Mouse (Mus musculus) gastrocnemius, postnatal 25 days (tissue): Measurements from ENCODE around the gene Erich6. TPM values are rescaled to one million over a fixed set of nuclear protein-coding genes. Genes with fewer than 3 reads are reported as not detected.
"Not testable (repeated sequence)": the region's sequence is repeated elsewhere in the genome, so short reads cannot be mapped to it uniquely, and the experiment has no call there.

Experiments used
- DNase-seq: peaks from one replicate; pipeline ENCODE4 v3.0.0; 2022
- total RNA-seq, 2 experiments: library from RNA; stranded (reverse); gene quantifications; 1 replicate in 1 of 2; 2 replicates in 1 of 2; pipeline ENCODE4 v1.2.3; 2021

Gene Erich6
- total RNA-seq, 2 experiments from 2014 or later = not detected

DNA sequence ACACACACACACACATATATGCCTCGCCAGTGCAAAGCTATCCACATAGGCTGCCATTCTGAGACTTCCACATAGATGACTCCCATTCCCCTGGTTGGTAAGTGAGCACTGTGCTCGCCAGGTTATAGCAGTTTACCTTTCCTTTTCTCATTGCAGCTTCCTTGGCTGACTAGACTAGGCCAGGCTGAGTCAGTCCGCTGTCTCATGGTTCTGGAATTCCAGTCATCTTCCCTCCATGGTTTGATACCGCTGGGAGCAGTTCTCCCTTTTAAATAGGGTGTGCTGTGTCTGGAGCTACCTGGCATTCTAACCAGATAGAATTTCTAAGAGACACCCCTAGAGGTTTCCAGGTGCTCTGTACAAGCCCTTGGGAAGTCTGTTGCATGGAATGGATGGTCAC lies 9.2 kb upstream of the Erich6 start:
- no peak for DNase-seq

DNA sequence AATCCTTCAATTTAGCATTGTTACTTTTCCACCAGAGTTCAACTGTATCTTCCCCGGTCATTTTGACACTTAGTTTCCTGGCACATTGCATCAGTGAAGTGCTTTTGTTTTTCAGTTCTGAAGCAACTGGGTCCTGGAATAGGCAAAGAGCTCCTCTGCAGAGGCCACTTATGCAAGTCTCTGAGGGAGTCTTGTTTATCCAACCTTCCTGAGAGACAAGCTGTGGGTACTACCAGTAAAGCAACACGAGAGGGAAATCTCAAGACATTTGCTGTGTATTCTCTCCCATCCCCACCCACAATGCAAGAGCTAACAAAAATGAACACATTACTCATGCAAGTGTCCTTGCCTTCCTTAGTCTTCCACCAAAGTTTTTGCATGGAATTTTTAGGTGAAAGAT lies 5.3 kb downstream of the Erich6 start:
- DNase-seq = no peak

DNA sequence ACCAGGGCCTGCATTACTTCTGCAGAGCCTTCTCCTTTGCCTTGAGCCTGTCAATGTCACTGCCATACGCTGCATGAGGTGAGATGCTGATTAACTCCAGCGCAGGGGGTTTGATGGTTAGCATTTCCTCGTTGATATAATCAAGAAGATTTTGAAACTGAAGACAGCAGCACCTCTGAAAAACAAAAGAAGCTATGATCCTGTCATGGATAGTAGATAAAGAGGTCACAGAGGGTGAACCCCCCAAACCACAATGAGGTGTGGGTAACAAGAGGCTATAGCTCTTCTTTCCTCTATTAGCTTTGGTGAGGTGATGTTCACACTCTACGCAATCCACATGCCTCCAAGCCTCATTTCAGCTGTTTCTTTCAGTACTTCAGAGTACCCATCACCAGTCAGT lies 12.0 kb downstream of the Erich6 start:
- DNase-seq = no peak

DNA sequence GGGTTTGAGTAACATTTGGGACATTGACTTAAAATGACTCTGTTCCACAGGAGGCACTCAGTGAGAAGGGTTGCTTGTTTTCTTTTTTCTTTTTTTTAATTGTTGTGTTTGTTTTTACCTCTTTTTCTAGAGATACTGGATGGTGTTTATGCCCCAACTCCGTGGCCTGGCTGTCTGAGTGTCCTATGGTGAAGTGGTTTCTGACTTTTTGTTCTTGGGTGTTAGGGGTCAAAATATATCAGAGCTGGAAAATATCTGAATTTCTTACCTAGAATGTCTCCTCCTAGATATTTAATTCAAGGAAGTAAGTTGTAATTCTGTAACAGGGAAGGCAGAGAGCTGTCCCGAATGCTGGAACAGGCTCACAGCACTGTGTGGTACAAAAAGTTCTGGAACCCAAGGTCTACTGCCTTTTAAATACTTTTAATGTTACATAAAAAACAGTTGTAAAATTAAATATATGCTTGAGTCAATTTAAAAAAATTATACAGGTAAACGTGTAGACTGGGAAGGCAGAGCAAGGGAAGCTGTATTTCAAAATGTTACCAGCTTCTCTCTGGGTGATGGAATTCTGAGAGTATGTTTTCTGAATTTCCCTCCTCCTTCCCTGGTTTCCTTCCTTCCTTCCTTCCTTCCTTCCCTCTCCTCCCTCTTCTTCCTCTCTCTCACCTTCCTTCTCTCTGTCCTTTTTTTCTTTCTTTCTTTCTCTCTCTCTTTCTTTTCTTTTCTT lies 14.2 kb downstream of the Erich6 start:
- no peak for DNase-seq

DNA sequence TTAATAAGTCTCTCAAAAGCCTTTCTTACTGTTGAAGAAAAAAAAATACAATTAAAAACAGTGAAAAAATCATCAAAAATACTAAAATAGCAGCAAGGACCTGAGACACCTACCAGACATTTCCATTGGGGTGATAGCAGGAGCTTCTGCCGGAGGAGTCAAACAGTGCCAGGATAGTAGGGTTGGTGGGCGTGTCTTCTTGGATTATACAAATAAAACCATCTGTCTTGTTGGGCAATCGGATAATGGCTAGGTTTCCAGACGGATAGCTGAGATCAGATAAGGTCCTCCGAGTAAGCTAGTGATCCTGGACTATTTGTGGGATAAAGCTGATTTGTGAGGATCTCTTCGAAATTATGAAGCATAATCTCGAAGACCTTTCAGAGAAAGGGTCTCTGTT lies 15.9 kb downstream of the Erich6 start:
- DNase-seq = no peak

DNA sequence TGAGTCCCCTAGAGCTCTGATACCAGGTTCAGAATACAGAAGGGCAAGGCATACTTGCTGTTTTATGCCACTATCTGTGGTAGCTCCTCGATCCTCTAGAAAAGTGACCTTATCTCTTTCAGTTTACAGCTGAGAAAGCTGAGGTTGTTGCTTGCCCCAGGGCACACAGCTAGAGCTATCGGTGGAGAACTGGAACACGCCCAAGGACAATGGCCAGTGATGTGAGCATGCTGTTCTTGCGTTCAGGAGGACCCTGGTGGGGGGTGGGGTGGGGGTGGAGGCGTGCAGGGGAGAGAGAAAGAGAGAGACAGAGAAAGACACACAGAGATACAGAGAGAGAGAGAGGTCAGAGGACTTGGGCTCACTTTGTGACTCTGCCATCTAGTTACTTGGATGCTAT lies 27.0 kb downstream of the Erich6 start:
- no peak for DNase-seq

DNA sequence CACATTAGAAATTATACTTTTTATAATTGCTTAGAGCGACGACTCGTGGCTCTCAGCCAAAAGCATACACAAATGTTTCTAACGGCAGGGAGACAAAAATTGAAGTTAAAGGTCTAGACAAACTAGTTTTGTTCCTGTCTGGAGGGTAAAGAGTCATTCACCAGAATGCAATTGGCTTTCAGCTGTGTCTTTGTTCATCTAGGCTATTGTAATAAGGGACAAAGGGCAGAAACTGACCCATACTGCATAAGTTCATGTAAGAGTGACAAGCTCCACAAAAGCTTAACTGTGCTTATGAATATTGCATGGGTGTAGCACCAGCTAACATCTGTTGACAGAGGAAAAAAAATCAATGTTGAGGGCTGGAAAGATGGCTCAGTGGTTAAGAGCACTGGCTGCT lies 28.5 kb downstream of the Erich6 start:
- no peak for DNase-seq

DNA sequence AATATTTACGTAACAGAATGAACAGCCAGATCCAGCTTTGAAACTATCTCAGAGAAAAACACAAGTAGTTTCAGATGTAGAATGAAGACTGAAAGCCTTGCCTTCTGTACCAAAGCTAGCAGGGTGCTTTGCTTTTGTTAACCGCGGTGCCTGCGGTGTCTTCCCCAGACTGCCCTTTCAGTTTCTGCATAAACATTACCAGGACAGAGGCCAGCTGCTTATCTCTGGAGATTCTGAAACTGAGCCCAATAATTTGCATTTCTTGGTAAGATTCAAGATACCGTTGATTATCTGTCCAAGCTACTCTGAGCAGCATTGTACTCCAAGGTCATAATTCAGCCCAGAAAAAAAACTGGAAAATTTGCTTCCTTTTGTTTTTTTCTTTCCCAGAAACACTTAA lies 43.4 kb downstream of the Erich6 start:
- no peak for DNase-seq

DNA sequence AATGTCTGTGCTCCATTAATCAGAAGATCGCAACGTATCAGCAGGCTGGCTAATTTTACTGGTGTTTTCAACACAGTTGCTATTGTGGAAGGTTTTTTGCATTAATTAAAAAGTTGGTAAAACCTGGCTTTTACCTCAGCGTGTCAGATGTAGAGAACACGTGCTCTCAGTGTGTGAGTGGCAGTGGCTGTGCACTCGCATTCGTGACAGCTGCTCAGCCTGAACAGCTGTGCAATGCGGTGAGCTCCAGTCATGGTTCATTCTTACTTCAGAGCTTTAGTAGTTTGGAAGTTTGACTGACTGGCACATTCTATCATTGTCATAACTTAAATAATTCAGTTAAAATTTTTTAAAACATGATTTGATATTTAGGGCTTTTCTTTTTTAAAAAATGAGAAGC lies 44.3 kb downstream of the Erich6 start:
- not testable (repeated sequence) for DNase-seq

DNA sequence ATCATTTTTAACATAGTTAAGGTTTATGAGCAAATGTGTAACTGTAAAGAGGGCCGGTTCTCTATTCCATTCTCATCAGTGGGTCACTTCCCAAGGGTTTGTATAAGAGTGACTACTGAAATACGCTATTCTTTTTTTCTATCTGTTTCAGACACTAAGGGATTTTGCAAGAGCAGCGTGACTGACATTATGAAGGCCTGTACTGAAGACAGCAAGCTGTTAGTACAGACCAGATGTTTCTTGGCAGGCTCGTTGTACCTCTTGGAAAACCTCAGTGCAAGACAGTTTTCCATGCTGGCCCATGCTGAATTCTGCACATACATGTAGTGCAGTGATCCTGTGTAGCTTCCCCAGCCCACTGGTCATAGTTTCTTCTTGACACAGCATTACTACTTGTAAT lies 46.5 kb downstream of the Erich6 start:
- not testable (repeated sequence) for DNase-seq

DNA sequence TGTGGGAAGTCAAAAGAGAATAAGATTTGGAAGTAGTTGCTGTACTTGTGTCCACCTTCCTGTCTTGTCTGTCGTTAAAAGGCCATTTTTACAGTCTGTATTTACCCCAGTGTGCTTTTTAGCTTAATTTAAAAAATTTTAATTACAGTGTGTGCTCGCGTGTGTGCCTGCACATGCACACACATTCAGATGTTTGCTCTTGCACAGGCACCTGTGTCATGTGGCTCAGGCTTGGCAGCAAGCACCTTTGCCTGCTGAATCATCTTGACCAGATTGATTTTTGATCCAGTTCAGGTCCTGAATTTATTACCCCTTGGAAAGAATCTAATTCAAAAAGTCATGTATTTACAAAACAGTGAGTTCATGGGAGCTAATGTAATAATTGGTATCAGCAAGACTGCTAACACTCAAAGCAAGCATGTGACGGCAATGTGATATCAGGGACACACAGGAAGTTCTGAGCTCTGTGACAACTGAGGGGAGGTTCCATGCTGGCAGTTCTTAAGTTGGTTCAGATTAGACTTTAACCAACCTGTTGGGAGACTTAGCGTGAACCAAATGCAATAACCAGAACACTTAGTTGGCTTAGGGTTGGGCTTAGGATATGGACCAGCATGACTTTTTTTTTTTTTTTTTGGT lies 54.1 kb downstream of the Erich6 start:
- no peak for DNase-seq

DNA sequence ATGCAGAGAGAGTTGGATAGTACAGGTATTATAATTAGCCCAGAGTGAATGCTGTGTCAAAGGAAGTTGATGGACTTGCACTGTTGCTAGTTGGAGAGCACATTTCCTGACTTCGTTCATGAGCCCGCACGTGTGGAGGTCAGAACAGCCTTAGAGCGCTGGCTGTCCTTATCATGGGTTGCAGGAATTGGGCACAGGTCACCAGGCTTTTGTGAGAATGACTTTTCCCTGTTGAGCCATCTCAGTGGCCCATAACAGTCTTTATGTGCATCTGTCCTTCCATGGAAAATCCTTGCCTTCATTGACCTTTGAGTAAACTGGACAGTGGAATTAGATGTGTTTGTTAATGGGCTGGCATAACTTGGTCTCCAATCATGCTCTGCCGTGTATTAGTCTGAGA lies 54.7 kb downstream of the Erich6 start:
- DNase-seq = no peak

DNA sequence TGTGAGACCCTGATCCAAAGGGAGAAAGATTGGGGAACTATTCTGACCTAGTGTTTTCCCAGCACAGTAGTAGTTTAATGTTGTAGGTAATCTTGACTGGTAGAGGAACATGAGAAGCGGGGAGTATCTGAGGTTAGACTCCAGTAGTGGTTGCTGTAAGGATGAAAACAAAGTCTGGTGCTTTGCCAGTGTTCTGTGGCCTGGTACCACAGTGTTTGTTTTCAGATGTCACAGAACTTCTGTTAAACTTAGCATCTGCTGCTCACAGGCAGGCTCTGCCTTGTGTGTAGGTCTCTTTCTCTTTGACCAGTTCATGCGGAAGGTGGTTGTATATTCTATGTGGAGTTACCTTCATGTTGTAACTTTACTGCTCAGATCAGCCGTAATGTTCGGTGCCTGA lies 55.5 kb downstream of the Erich6 start:
- DNase-seq = no peak

DNA sequence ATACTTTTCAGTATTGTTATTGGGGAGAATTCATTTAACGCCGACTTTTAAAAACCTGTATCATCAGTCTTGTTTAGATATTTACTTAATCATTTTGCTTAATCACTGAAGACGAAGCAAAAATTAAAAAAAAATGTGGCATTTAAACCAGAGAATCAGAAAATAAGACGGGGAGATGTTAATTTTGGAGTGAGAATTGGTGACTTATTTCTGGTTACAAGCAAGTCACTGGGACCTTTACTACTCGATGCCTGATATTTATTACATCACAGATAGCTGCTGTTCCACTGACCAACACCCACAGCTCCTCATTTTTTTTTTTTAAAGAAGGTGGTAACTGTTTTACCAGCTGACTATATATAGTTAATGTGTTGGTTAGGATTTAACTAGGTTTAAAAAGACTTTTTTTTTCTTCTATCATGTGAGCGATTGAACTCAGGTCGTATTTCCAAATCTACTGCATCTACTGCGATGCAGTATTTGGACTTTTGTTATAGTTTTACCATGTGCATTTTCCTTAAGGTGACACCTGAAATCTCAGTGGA lies 59.4 kb downstream of the Erich6 start:
- no peak for DNase-seq

DNA sequence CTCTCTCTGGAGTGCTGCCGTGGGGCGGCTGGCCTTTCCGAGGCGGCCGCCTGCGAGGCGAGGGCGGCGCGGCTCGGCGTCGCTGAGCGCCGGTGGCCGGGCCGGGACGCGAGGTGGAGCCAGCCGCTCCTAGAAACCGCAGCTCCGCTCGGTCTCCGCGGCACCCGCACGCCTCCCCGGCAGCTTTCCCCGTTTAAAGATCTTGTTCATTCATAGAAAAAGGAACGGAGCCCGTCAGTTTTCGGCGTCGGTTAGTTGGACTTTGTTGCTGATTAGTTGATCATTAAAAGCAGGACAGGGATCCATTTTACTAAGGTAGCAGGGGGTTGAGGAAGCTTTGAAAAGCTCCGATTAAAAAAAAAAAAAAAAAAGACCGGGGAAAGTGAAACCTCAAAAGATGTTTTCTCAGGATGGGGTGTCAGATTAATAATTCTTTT lies 59.9 kb downstream of the Erich6 start:
- DNase-seq = no peak

DNA sequence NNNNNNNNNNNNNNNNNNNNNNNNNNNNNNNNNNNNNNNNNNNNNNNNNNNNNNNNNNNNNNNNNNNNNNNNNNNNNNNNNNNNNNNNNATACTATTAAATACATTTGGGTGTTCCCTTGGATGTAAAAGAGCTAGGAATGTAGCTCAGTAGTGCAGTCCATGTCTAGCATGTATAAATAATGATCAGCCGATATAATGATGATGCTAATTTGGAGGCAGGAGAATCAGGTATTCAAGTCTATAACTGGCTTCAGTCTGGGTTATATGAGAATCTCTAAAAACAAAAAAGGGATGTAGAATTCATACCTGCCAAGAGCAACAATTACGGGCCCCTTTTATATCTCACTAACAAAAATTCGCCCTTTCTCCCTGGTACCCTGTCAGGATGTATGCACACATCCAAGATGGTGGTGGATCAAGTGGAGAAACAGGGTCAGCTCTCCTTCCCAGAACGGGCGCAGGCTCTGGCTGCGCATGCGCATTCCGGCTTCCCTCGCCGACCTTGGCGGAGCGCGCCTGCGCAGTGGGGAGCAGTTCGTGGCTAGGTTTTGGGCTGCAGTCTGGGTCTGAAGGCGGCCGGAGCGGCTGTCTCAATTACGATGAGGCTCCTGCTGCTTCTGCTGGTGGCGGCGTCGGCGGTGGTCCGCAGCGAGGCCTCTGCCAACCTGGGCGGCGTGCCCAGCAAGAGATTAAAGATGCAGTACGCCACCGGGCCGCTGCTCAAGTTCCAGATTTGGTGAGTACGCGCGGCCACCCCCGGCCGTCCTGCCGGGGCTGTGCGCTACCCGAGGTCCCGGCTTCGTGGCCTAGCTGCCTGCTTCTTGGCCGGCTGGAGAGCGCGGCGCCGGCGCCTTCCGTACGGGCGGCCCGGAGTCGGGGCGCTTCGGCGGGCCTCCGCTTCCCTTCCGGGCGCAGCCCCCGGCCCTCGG lies 60.6 kb downstream of the Erich6 start, which contains the start of gene Selenot:
Gene Selenot, plus strand, starts transcription at position 500 of the 930 bp plus-strand sequence.
- peak; percentile 96 for DNase-seq

DNA sequence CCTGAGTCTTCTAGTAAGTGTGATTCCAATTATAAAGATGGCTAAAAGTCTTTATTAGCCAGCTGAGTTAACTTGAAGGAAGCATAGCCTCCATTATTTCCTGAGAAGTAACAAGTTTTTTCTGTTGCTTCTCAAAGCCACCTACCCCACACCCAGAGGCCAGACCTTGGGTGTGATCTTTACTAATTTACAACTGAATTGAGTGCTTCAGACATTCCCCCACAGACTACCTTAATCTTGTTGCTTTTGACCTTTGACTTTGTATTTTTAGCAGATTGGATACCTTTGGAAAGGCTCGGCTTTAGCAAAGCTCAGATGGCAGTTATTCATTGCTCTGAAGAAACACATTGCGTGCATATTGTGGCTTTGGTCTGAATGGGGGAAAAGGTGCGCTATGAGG lies 66.2 kb downstream of the Erich6 start:
- no peak for DNase-seq

Other genes starting within 250 kb of the Erich6 start
- 10 to 100 TPM; 19.6 to 20.5 TPM for gene Tsc22d2, start 222.5 kb downstream of the Erich6 start, total RNA-seq
- 10 to 100 TPM; 38.7 to 41.2 TPM for gene Eif2a, start 111.4 kb downstream of the Erich6 start, total RNA-seq
- 10 to 100 TPM in 1 of 2 experiments, 1 to 10 TPM in 1; 7.5 to 10.1 TPM for gene Serp1, start 111.3 kb downstream of the Erich6 start, total RNA-seq
- gene Selenot, start 60.6 kb downstream of the Erich6 start, total RNA-seq = 100 to 1,000 TPM; 112 to 114 TPM
- 1 to 10 TPM; 9.0 to 9.5 TPM for gene Siah2, start 55.2 kb upstream of the Erich6 start, total RNA-seq
- gene Mindy4b-ps, start 185.1 kb upstream of the Erich6 start, total RNA-seq = not detected
- not detected for gene Clrn1, start 248.1 kb upstream of the Erich6 start, total RNA-seq